Mouse (Mus musculus): Measurements from ENCODE around the gene Rbbp7. TPM values are rescaled to one million over a fixed set of nuclear protein-coding genes. Genes with fewer than 3 reads are reported as not detected.
"Not testable (repeated sequence)": the region's sequence is repeated elsewhere in the genome, so short reads cannot be mapped to it uniquely, and the experiment has no call there.

Rbbp7 gene
- polyA plus RNA-seq, 1 experiment from 2014 or later, result 440 TPM

DNA sequence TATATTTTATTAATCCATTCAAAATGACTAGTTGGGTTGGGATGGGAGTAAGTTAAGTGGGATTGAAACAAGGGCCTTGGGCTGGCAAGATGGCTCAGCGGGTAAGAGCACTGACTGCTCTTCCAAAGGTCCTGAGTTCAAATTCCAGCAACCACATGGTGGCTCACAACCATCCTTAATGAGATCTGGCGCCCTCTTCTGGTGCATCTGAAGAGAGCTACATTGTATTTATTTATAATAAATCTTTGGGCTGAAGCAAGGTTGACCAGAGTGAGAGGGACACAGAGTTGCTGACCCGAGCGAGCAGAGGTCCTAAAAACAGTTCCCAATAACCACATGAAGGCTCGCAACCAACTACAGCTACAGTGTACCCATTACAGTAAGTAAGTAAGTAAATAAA lies 31.2 kb downstream of the Rbbp7 start:
- not testable (repeated sequence) for H3K4me1 ChIP-seq (replicated peaks; ENCODE audit: insufficient read depth, low read length); H3K36me3 ChIP-seq (ENCODE audit: insufficient read depth, low read length); H3K27ac ChIP-seq; H3K9ac ChIP-seq (ENCODE audit: low read depth, low read length); H3K4me2 ChIP-seq (ENCODE audit: low read length); H3K4me3 ChIP-seq (replicated peaks; ENCODE audit: low read depth, low read length); ATAC-seq (replicated peaks; ENCODE audit: low FRiP score, low read depth); H3K9me3 ChIP-seq (replicated peaks; ENCODE audit: low read length); H3K27me3 ChIP-seq (ENCODE audit: insufficient read depth, low read length)
- peak; percentile 41; the same call in 1 of the 2 replicates for TF ChIP-seq CTCF (IDR thresholded peaks at IDR 0.05; ENCODE audit: low read depth)
- peak; percentile 6 for DNase-seq (ENCODE audit: low spot score)
- WGBS, result 83% methylated on average over 5 of the region's 5 CpGs

DNA sequence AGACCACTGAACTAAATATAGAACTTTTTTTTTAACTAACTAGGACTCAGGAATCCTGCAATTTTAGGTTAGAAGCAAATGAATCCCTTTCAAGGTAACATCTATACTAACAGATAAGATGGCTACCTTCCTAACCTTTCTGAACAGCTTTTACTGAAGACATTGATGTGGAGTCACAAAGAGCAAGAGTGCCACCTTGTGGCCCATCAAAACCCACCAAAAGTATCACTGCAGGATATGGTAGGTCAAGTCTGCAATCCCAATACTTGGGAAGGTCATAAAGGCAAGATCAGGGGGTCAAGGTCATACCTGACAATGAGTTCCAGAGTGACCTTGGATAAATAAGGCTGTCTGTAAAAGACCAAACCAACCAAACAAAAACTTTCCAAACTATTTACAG lies 40.2 kb downstream of the Rbbp7 start:
- TF ChIP-seq CTCF (IDR thresholded peaks at IDR 0.05; ENCODE audit: low read depth), result peak; percentile 69
- peak; percentile 65 for DNase-seq (ENCODE audit: low spot score)
- Histone ChIP-seq H3K4me2 (ENCODE audit: low read length) (no peak overlapping the region), H3K27ac (no peak overlapping the region), H3K4me3 (replicated peaks; ENCODE audit: low read depth, low read length) (no peak overlapping the region), H3K4me1 (replicated peaks; ENCODE audit: insufficient read depth, low read length) (no peaks in the 10 kb centered on the region), H3K27me3 (ENCODE audit: insufficient read depth, low read length) (no peaks in the 10 kb centered on the region), H3K9me3 (replicated peaks; ENCODE audit: low read length) (no peaks in the 10 kb centered on the region), H3K36me3 (ENCODE audit: insufficient read depth, low read length) (no peaks in the 10 kb centered on the region), H3K9ac (ENCODE audit: low read depth, low read length) (no peak overlapping the region)
- ATAC-seq (replicated peaks; ENCODE audit: low FRiP score, low read depth), result no peak

GRCm38 (mm10) chrX:162828016-162828415 lies 67.8 kb downstream of the Rbbp7 start:
- DNase-seq (ENCODE audit: low spot score) (no peak), ATAC-seq (replicated peaks; ENCODE audit: low FRiP score, low read depth) (no peak)
- no peaks in the 10 kb centered on the region for H3K9me3 ChIP-seq (replicated peaks; ENCODE audit: low read length)
- WGBS, result 46% methylated on average over 6 of the region's 6 CpGs
- no peak overlapping the region for H3K9ac ChIP-seq (ENCODE audit: low read depth, low read length)
- H3K27me3 ChIP-seq (ENCODE audit: insufficient read depth, low read length), result no peaks in the 10 kb centered on the region
- TF ChIP-seq CTCF (IDR thresholded peaks at IDR 0.05; ENCODE audit: low read depth), result no peak
- no peaks in the 10 kb centered on the region for H3K36me3 ChIP-seq (ENCODE audit: insufficient read depth, low read length)
- peak overlapping the region; percentile 83 for H3K4me2 ChIP-seq (ENCODE audit: low read length)
- H3K4me3 ChIP-seq (replicated peaks; ENCODE audit: low read depth, low read length), result peak overlapping the region; percentile 52; the same call in 1 of the 2 replicates
- H3K27ac ChIP-seq, result no peak overlapping the region
- H3K4me1 ChIP-seq (replicated peaks; ENCODE audit: insufficient read depth, low read length), result no peaks in the 10 kb centered on the region

Other genes with a start within 250 kb of the Rbbp7 start
- gene Reps2, start 116.8 kb upstream of the Rbbp7 start, polyA plus RNA-seq (2015; fragmentation: Nextera tagmentation; extraction: Ambion mirVana), result 1.6 and 1.7 TPM in 2 replicates
- gene Txlng, start 69.1 kb downstream of the Rbbp7 start, polyA plus RNA-seq (2015; fragmentation: Nextera tagmentation; extraction: Ambion mirVana), result 11.9 TPM in 2 replicates
- 58.7 and 62.3 TPM in 2 replicates for gene Syap1, start 128.0 kb downstream of the Rbbp7 start, polyA plus RNA-seq (2015; fragmentation: Nextera tagmentation; extraction: Ambion mirVana)
- gene Ctps2, start 140.8 kb downstream of the Rbbp7 start, polyA plus RNA-seq (2015; fragmentation: Nextera tagmentation; extraction: Ambion mirVana), result 83.8 and 90.5 TPM in 2 replicates
- gene S100g, start 204.2 kb downstream of the Rbbp7 start, polyA plus RNA-seq (2015; fragmentation: Nextera tagmentation; extraction: Ambion mirVana), result 5,307 and 6,196 TPM in 2 replicates

Measured in kidney, postnatal 0 days (tissue).